Mouse (Mus musculus): Measurements from ENCODE around the gene Hist2h2bb. TPM values are rescaled to one million over a fixed set of nuclear protein-coding genes. Genes with fewer than 3 reads are reported as not detected.

The Hist2h2bb gene
- polyA plus RNA-seq, 1 experiment = 1.4 TPM

DNA sequence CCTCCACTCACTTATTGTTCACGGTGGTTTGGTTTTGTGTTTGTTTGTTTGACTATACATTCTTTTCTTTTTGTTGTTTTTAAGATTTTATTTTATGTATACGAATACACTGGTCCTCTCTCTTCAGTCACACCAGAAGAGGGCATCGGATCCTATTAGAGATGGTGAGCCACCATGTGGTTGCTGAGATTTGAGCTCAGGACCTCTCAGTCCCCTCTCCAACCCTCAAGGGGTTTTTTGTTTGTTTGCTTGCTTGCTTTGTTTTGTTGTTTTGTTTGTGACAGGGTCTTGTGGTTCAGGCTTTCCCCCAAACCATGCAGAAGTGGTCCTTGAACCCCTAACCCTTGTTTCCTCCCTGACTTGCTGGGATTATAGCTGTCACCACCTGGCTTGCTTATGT, 7.9 kb upstream of the Hist2h2bb start:
- peak overlapping the region; percentile 34; the same call in 1 of the 2 replicates for H3K27ac ChIP-seq (ENCODE audit: control insufficient read depth, insufficient read depth, low read depth, low read length)
- TF ChIP-seq CTCF (IDR thresholded peaks at IDR 0.05; ENCODE audit: control insufficient read depth, insufficient read depth, insufficient replicate concordance, low read depth, low read length) (no peak), POLR2A (IDR thresholded peaks at IDR 0.05; ENCODE audit: control insufficient read depth, low read depth, low read length) (no peak)
- no peak overlapping the region for H3K4me3 ChIP-seq (ENCODE audit: control insufficient read depth, low read depth, low read length)
- H3K4me1 ChIP-seq (ENCODE audit: control insufficient read depth, insufficient read depth, low read length) = peaks cover 3% of the 10 kb centered on the region
- no peaks in the 10 kb centered on the region; the same call in 1 of the 2 replicates for H3K27me3 ChIP-seq (ENCODE audit: control insufficient read depth, insufficient read depth, low read length)
- H3K36me3 ChIP-seq (ENCODE audit: control insufficient read depth, insufficient read depth, low read length) = no peaks in the 10 kb centered on the region

- H3K36me3 ChIP-seq (ENCODE audit: control insufficient read depth, insufficient read depth, low read length) = no peaks in the 10 kb centered on the region
- no peaks in the 10 kb centered on the region; the same call in 1 of the 2 replicates for H3K27me3 ChIP-seq (ENCODE audit: control insufficient read depth, insufficient read depth, low read length)
- peak; percentile 35; the same call in 1 of the 2 replicates for TF ChIP-seq POLR2A (IDR thresholded peaks at IDR 0.05; ENCODE audit: control insufficient read depth, low read depth, low read length)
- TF ChIP-seq CTCF (IDR thresholded peaks at IDR 0.05; ENCODE audit: control insufficient read depth, insufficient read depth, insufficient replicate concordance, low read depth, low read length) = no peak
- peak overlapping the region; percentile 87 for H3K4me3 ChIP-seq (ENCODE audit: control insufficient read depth, low read depth, low read length)
- H3K27ac ChIP-seq (ENCODE audit: control insufficient read depth, insufficient read depth, low read depth, low read length) = peak overlapping the region; percentile 83
- H3K4me1 ChIP-seq (ENCODE audit: control insufficient read depth, insufficient read depth, low read length) = peaks cover 3% of the 10 kb centered on the region
Observed at GRCm38 (mm10) chr3:96262216-96262875, 7.2 kb upstream of the Hist2h2bb start.

DNA sequence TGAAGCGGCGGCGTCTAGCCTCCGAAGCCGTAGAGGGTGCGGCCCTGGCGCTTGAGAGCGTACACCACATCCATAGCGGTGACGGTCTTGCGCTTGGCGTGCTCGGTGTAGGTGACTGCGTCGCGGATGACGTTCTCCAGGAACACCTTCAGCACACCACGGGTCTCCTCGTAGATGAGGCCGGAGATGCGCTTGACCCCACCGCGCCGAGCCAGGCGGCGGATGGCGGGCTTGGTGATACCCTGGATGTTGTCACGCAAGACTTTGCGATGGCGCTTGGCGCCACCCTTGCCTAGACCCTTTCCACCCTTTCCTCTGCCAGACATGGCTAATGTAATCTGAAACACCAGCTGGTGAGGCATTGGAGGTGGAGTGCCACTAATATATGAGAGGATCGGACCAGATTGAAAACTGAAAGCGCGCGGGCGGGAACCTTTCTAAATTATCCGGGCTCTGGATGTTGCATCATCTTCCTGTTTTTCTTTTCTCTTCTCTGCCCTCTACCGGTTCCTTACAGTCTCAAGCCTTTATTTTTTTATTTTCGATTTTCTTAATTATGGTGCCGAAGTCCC, 6.5 kb upstream of the Hist2h2bb start, which contains the start of gene Hist2h4:
Gene Hist2h4, minus strand, starts transcription at position 333 of the 572 bp plus-strand sequence.
- no peak for TF ChIP-seq CTCF (IDR thresholded peaks at IDR 0.05; ENCODE audit: control insufficient read depth, insufficient read depth, insufficient replicate concordance, low read depth, low read length)
- TF ChIP-seq POLR2A (IDR thresholded peaks at IDR 0.05; ENCODE audit: control insufficient read depth, low read depth, low read length) = peak; percentile 74; the same call in 1 of the 2 replicates
- H3K4me3 ChIP-seq (ENCODE audit: control insufficient read depth, low read depth, low read length) = peak within 1 kb of the TSS; percentile 87
- H3K36me3 ChIP-seq (ENCODE audit: control insufficient read depth, insufficient read depth, low read length) = no peaks in the 10 kb centered on the region
- H3K4me1 ChIP-seq (ENCODE audit: control insufficient read depth, insufficient read depth, low read length) = peaks cover 6% of the 10 kb centered on the region
- H3K27ac ChIP-seq (ENCODE audit: control insufficient read depth, insufficient read depth, low read depth, low read length) = peak within 1 kb of the TSS; percentile 83
- no peaks in the 10 kb centered on the region; the same call in 1 of the 2 replicates for H3K27me3 ChIP-seq (ENCODE audit: control insufficient read depth, insufficient read depth, low read length)

DNA sequence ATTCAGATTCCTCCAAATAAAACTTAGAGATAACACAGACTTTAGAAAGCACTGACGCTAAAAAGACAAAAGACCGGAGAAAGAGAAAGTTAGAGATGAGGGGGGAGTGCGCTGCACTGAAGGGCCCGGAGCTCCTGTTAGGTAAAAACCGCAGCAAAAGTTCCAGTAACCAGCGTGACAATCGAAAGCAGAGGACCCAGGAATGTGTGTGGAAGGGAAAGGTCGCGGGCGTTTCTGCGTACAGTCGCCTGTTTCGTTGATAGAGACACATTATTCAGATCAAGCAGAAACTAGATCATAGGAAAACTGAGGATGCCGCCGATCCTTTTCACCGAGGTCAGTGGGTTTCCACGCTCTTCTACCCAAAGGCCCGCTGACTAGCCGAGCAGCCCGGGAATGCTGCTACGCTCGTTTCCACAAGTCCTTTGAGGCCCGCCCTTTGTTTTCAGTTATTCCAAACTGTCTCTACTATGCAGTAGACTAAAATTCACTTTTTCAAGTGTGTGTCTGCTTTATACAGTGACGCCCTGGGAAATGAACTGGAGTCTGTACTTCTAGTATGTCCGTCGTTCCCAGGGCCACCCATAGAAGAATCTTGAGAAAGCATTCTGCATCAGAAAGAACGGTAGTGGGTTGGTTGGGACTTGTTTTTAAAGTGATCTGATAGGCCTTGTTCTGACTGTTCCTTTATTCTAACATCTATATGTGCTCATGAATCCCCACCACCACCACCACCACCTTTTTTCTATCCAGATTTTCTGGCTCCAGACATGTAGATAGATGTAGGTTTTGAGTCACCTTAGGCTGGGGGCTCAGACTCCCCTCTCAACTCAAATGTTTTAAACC, 5.8 kb upstream of the Hist2h2bb start:
- no peak for TF ChIP-seq CTCF (IDR thresholded peaks at IDR 0.05; ENCODE audit: control insufficient read depth, insufficient read depth, insufficient replicate concordance, low read depth, low read length)
- no peak for TF ChIP-seq POLR2A (IDR thresholded peaks at IDR 0.05; ENCODE audit: control insufficient read depth, low read depth, low read length)
- Histone ChIP-seq H3K4me1 (ENCODE audit: control insufficient read depth, insufficient read depth, low read length) (peaks cover 9% of the 10 kb centered on the region), H3K36me3 (ENCODE audit: control insufficient read depth, insufficient read depth, low read length) (no peaks in the 10 kb centered on the region), H3K27ac (ENCODE audit: control insufficient read depth, insufficient read depth, low read depth, low read length) (peak overlapping the region; percentile 51), H3K27me3 (ENCODE audit: control insufficient read depth, insufficient read depth, low read length) (no peaks in the 10 kb centered on the region; the same call in 1 of the 2 replicates), H3K4me3 (ENCODE audit: control insufficient read depth, low read depth, low read length) (peak overlapping the region; percentile 51)

GRCm38 (mm10) chr3:96264404-96264949, 5.1 kb upstream of the Hist2h2bb start:
- Histone ChIP-seq H3K4me1 (ENCODE audit: control insufficient read depth, insufficient read depth, low read length) (peaks cover 12% of the 10 kb centered on the region), H3K27ac (ENCODE audit: control insufficient read depth, insufficient read depth, low read depth, low read length) (no peak overlapping the region), H3K4me3 (ENCODE audit: control insufficient read depth, low read depth, low read length) (no peak overlapping the region), H3K36me3 (ENCODE audit: control insufficient read depth, insufficient read depth, low read length) (no peaks in the 10 kb centered on the region), H3K27me3 (ENCODE audit: control insufficient read depth, insufficient read depth, low read length) (no peaks in the 10 kb centered on the region; the same call in 1 of the 2 replicates)
- TF ChIP-seq POLR2A (IDR thresholded peaks at IDR 0.05; ENCODE audit: control insufficient read depth, low read depth, low read length) = no peak

GRCm38 (mm10) chr3:96266132-96266710, 3.3 kb upstream of the Hist2h2bb start:
- TF ChIP-seq POLR2A (IDR thresholded peaks at IDR 0.05; ENCODE audit: control insufficient read depth, low read depth, low read length) (no peak), CTCF (IDR thresholded peaks at IDR 0.05; ENCODE audit: control insufficient read depth, insufficient read depth, insufficient replicate concordance, low read depth, low read length) (no peak)
- no peaks in the 10 kb centered on the region; the same call in 1 of the 2 replicates for H3K27me3 ChIP-seq (ENCODE audit: control insufficient read depth, insufficient read depth, low read length)
- no peak overlapping the region for H3K27ac ChIP-seq (ENCODE audit: control insufficient read depth, insufficient read depth, low read depth, low read length)
- no peaks in the 10 kb centered on the region for H3K36me3 ChIP-seq (ENCODE audit: control insufficient read depth, insufficient read depth, low read length)
- peaks cover 17% of the 10 kb centered on the region for H3K4me1 ChIP-seq (ENCODE audit: control insufficient read depth, insufficient read depth, low read length)
- H3K4me3 ChIP-seq (ENCODE audit: control insufficient read depth, low read depth, low read length) = no peak overlapping the region

Measured in testis, adult 2 months (tissue).